Mouse (Mus musculus): Measurements from ENCODE around the gene Ttll1.

DNA sequence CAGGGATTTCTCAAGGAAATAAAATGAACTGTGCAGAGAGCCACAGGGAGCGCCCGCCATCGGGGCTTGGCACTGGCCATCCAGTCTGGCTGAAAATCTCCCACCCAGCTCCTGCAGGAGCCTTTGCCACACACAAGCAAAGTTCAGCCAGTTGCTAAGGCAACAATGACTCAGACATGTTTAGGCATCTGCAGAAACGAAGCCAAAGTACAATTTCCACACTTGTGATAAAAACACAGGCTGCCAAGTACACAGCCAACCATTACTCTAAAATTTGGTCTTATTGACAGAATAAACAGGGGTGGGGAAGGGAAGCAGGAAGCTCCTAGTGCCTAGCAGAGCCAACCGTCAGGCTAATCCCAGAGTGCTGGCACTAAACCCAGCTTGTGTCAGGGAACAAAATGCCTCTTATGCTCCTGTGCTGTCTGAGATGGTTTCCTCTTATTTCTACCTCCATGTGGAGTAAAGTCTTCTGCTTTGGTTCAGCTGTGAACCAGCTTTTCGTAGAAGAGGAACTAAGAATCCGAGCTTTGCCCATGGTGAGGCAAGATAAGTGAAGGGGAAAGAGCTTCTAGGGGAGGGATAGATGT, 59.0 kb downstream of the Ttll1 start:
- TF ChIP-seq CTCF (IDR thresholded peaks at IDR 0.05; ENCODE audit: low read depth) (no peak), EP300 (IDR thresholded peaks at IDR 0.05; ENCODE audit: low read depth) (no peak)

All from heart, postnatal 0 days (tissue).